Mouse (Mus musculus): ENCODE measurements at regions not wholly inside any gene's neighbourhood (a gene's known extent, or its start where the extent isn't known, plus 50 kb on each side); places are given as distances from the start of the nearest gene placed in this dataset. TPM values are rescaled to one million over a fixed set of nuclear protein-coding genes. Genes with fewer than 3 reads are reported as not detected.

GRCm38 (mm10) chr10:44598615-44599014, 70.3 kb upstream of the Prdm1 start:
- Histone ChIP-seq H3K9me3 (replicated peaks; ENCODE audit: control insufficient read depth, low read length) (no peaks in the 10 kb centered on the region), H3K27ac (ENCODE audit: low read length) (0 out of 2 replicates have a peak overlapping the region, but pooled peaks have one; percentile 20), H3K4me2 (ENCODE audit: low read depth, low read length) (no peak overlapping the region), H3K4me3 (ENCODE audit: low read depth, low read length) (no peak overlapping the region), H3K27me3 (ENCODE audit: control insufficient read depth, insufficient read depth, low read depth, low read length) (no peaks in the 10 kb centered on the region), H3K9ac (ENCODE audit: low read depth, low read length) (no peak overlapping the region), H3K4me1 (ENCODE audit: control insufficient read depth, low read depth, low read length) (no peaks in the 10 kb centered on the region), H3K36me3 (ENCODE audit: control insufficient read depth, insufficient read depth) (no peaks in the 10 kb centered on the region)
- no peak for ATAC-seq (ENCODE audit: low read depth)
- WGBS (ENCODE audit: insufficient replicate concordance): 65% methylated on average over 3 of the region's 3 CpGs

GRCm38 (mm10) chr10:44595932-44596331, 67.6 kb upstream of the Prdm1 start:
- Histone ChIP-seq H3K9me3 (replicated peaks; ENCODE audit: control insufficient read depth, low read length) (no peaks in the 10 kb centered on the region), H3K4me3 (ENCODE audit: low read depth, low read length) (no peak overlapping the region), H3K27me3 (ENCODE audit: control insufficient read depth, insufficient read depth, low read depth, low read length) (no peaks in the 10 kb centered on the region), H3K36me3 (ENCODE audit: control insufficient read depth, insufficient read depth) (no peaks in the 10 kb centered on the region), H3K27ac (ENCODE audit: low read length) (no peak overlapping the region), H3K9ac (ENCODE audit: low read depth, low read length) (no peak overlapping the region), H3K4me2 (ENCODE audit: low read depth, low read length) (no peak overlapping the region), H3K4me1 (ENCODE audit: control insufficient read depth, low read depth, low read length) (no peaks in the 10 kb centered on the region)
- 36% methylated on average over 2 of the region's 2 CpGs for WGBS (ENCODE audit: insufficient replicate concordance)
- ATAC-seq (ENCODE audit: low read depth): no peak

- 65% methylated on average over 6 of the region's 6 CpGs for WGBS (ENCODE audit: insufficient replicate concordance)
- Histone ChIP-seq H3K4me3 (ENCODE audit: low read depth, low read length) (no peak overlapping the region), H3K4me2 (ENCODE audit: low read depth, low read length) (no peak overlapping the region), H3K9me3 (replicated peaks; ENCODE audit: control insufficient read depth, low read length) (no peaks in the 10 kb centered on the region), H3K9ac (ENCODE audit: low read depth, low read length) (no peak overlapping the region), H3K27me3 (ENCODE audit: control insufficient read depth, insufficient read depth, low read depth, low read length) (no peaks in the 10 kb centered on the region), H3K4me1 (ENCODE audit: control insufficient read depth, low read depth, low read length) (no peaks in the 10 kb centered on the region), H3K36me3 (ENCODE audit: control insufficient read depth, insufficient read depth) (no peaks in the 10 kb centered on the region), H3K27ac (ENCODE audit: low read length) (no peak overlapping the region)
- ATAC-seq (ENCODE audit: low read depth): no peak
Observed at GRCm38 (mm10) chr10:44589842-44590241, 61.5 kb upstream of the Prdm1 start.

GRCm38 (mm10) chr10:44589352-44589751, 61.1 kb upstream of the Prdm1 start:
- no peaks in the 10 kb centered on the region for H3K9me3 ChIP-seq (replicated peaks; ENCODE audit: control insufficient read depth, low read length)
- no peak overlapping the region for H3K4me2 ChIP-seq (ENCODE audit: low read depth, low read length)
- no peak overlapping the region for H3K9ac ChIP-seq (ENCODE audit: low read depth, low read length)
- no peaks in the 10 kb centered on the region for H3K4me1 ChIP-seq (ENCODE audit: control insufficient read depth, low read depth, low read length)
- no peaks in the 10 kb centered on the region for H3K27me3 ChIP-seq (ENCODE audit: control insufficient read depth, insufficient read depth, low read depth, low read length)
- no peaks in the 10 kb centered on the region for H3K36me3 ChIP-seq (ENCODE audit: control insufficient read depth, insufficient read depth)
- no peak overlapping the region for H3K27ac ChIP-seq (ENCODE audit: low read length)
- 0 out of 2 replicates have a peak, but pooled peaks have one; percentile 30 for ATAC-seq (ENCODE audit: low read depth)
- H3K4me3 ChIP-seq (ENCODE audit: low read depth, low read length): no peak overlapping the region

- ATAC-seq (ENCODE audit: low read depth): no peak
- no peak overlapping the region for H3K9ac ChIP-seq (ENCODE audit: low read depth, low read length)
- 46% methylated on average over 2 of the region's 2 CpGs for WGBS (ENCODE audit: insufficient replicate concordance)
- H3K36me3 ChIP-seq (ENCODE audit: control insufficient read depth, insufficient read depth): no peaks in the 10 kb centered on the region
- no peaks in the 10 kb centered on the region for H3K27me3 ChIP-seq (ENCODE audit: control insufficient read depth, insufficient read depth, low read depth, low read length)
- no peaks in the 10 kb centered on the region for H3K9me3 ChIP-seq (replicated peaks; ENCODE audit: control insufficient read depth, low read length)
- H3K4me3 ChIP-seq (ENCODE audit: low read depth, low read length): no peak overlapping the region
- H3K4me1 ChIP-seq (ENCODE audit: control insufficient read depth, low read depth, low read length): no peaks in the 10 kb centered on the region; the same call in 1 of the 2 replicates
- no peak overlapping the region for H3K27ac ChIP-seq (ENCODE audit: low read length)
- no peak overlapping the region for H3K4me2 ChIP-seq (ENCODE audit: low read depth, low read length)
Observed at GRCm38 (mm10) chr10:44582736-44583135, 54.4 kb upstream of the Prdm1 start.

Small RNA genes lying in the stretch of these regions (microRNA-seq; reads per million reads assigned to microRNA genes)
- not detected for gene Gm24271
